Mouse (Mus musculus) thymus, postnatal 14 days (tissue): ENCODE data around the gene Olfr1150-ps1.

Experiments
- DNase-seq: peaks from one replicate; pipeline ENCODE4 v3.0.0; 2021

Olfr1150-ps1 gene

DNA sequence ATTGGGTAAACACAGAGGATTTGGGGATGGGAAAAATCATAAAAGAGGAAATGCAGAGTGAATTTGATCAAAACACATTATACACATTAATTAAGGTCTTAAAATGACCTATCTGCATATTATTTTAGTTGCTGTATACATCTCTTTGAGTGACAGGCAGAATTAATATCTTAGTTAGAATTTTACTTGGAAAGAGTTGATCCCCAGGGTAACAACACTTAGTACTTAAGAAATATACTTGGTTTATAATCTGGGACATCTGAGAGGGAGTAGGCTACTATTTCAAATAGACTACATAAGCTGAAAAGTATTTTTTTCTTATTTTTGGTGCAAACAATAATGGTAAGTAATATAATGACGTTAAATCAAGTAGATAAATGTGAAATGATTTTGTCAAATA is at the start of gene Olfr1150-ps1:
Gene Olfr1150-ps1, plus strand, starts transcription at position 301 of the 400 bp plus-strand sequence.
- no peak for DNase-seq

DNA sequence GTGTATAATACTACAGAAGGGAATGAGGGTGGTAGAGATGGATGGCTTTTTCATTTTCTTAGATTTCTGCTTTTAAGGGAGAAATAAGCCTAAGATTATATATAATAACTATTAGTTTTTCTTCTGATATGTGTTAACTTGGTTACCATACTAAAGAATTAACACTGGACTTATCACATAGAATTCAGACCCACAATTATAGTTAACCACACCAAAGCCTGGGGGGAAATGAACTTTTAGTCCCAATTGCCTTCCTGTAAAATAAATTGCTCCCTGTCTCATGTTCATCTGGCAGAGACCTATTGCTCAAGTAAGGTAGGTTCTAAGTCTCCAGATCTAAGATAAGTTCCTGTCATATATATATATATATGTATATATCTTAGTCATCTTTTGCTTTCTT is 43.5 kb upstream of the Olfr1150-ps1 start, which contains the start of gene Olfr1143:
Gene Olfr1143, plus strand, starts transcription at position 301 of the 400 bp plus-strand sequence.
- no peak for DNase-seq

DNA sequence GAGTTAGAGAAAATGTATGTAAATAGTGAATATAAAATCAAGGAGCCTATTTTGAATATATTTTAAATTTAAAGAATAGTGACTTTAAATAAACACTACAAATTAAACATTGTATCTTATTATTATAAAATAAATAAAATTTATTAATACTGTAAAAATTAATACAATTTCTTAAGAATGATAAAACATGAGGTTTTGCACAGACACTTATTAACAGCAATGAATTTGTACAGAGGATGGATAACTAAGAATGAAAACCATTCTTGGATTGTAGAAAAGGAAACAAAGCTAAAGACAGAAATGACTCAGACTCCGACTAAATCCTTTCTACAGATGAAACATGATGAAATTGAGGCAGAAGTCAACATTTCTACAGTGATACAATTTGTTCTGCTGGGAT is 34.3 kb upstream of the Olfr1150-ps1 start, which contains the start of gene Olfr1145:
Gene Olfr1145, plus strand, starts transcription at position 301 of the 400 bp plus-strand sequence.
- DNase-seq: no peak

DNA sequence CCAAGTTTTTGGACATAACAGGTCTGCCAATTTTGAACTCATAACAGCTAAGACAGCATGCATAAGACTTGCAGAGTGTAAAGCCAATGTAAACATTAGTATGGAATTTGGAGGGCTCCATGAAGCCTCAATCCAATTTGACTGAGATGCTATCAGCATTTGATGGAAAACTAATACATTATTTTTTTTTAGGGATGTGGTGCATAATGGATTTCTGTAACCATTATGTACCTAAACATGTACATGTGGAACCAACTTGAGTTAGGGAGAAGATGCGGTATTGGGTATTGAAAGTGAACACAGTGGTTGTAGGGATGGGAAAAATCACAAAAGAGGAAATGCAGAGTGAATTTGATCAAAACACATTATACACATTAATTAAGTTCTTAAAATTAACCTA is 13.6 kb upstream of the Olfr1150-ps1 start, which contains the start of gene Olfr1148:
Gene Olfr1148, plus strand, starts transcription at position 301 of the 400 bp plus-strand sequence.
- no peak for DNase-seq

DNA sequence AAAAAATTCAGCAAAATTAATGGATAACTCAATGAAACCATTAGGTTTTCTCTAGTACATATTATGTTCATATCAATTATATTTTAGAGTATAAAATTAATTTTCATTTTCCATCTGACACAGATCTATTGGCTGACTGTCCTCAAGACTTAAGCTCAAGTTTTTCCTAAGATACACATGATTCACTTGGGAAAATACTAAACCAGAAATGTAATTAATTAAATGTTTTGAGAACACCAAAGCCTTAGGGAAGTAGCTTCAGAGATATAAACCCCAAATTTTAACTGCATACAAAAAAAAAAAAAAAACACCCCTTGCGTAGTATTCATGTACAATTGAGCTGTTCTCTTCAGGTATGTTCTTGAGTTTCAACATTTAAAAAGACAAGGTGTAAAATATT is 11.8 kb downstream of the Olfr1150-ps1 start, which contains the start of gene Olfr1151:
Gene Olfr1151, plus strand, starts transcription at position 301 of the 400 bp plus-strand sequence.
- no peak for DNase-seq

DNA sequence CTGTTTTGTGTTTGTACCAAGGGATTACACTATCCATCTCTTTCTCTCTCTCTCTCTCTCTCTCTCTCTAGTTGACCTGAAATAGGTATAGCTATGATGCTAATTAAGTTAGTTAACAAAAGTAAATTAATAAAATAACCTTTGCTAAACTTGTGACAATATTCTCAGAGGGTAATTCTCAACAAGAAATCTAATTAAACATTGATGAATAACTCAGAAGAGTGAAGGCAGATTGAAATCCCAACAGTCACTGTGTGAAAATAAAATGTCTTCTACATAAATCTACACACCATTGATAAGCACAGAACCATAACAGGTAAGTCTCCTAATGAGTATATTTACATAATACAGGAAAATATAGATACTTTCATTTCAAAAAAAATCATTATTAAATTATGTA is 22.4 kb downstream of the Olfr1150-ps1 start, which contains the start of gene Olfr1152:
Gene Olfr1152, plus strand, starts transcription at position 301 of the 400 bp plus-strand sequence.
- DNase-seq: no peak

DNA sequence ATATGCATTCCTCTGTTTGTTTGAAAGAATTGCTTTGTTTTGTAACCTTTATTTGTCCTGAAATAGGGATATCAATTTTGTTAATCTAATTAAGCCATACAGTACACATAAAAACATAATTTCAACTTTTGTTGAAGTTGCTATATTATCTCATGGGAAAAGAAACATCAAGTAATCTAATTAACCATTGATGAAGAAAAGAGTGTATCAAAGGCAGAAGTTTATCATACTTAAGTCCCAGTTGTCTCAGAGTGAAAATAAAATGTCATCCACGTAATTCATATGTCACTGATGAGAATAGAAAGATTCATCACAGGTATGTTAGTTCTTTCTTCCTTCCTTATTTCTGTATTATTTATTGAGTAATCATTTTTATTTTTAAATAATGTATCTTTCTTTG is 50.9 kb downstream of the Olfr1150-ps1 start, which contains the start of gene Olfr1153:
Gene Olfr1153, plus strand, starts transcription at position 301 of the 400 bp plus-strand sequence.
- no peak for DNase-seq
